Mouse (Mus musculus) heart, embryonic 15.5 days (tissue): ENCODE results near the gene Gm36079. TPM values are rescaled to one million over a fixed set of nuclear protein-coding genes. Genes with fewer than 3 reads are reported as not detected.
A peak's percentile ranks its signal among the peaks of the same experiment; 100 is the strongest.
"Not testable (repeated sequence)": the region's sequence is repeated elsewhere in the genome, so short reads cannot be mapped to it uniquely, and the experiment has no call there.

Experiments used
- ATAC-seq: fragments of 200-750 bp; cut with Nextera tagmentation; replicated peaks from 2 replicates; pipeline ENCODE4 v1.8.0; 2017; ENCODE audit warnings: low read depth, moderate TSS enrichment; ENCODE audit not compliant: insufficient number of reproducible peaks, insufficient read depth, low FRiP score
- H3K27ac ChIP-seq: fragments of 300-500 bp; sonication (generic); 2 replicates; pipeline ENCODE4 v1.5.1; 2015; ENCODE audit warnings: mild to moderate bottlenecking, inconsistent platforms
- H3K27me3 ChIP-seq: fragments of 300-500 bp; sonication (generic); 2 replicates; pipeline ENCODE4 v1.6.1; 2015; ENCODE audit warnings: inconsistent platforms
- H3K36me3 ChIP-seq: fragments of 300-500 bp; sonication (generic); 2 replicates; pipeline ENCODE4 v1.6.1; 2015; ENCODE audit warnings: mild to moderate bottlenecking, inconsistent platforms
- H3K4me1 ChIP-seq: fragments of 300-500 bp; sonication (generic); replicated peaks from 2 replicates; pipeline ENCODE4 v1.6.1; 2015; ENCODE audit warnings: inconsistent platforms
- H3K4me2 ChIP-seq: fragments of 300-500 bp; sonication (generic); 2 replicates; pipeline ENCODE4 v1.6.1; 2015; ENCODE audit warnings: inconsistent platforms, mild to moderate bottlenecking, moderate library complexity
- H3K4me3 ChIP-seq: fragments of 300-500 bp; sonication (generic); 2 replicates; pipeline ENCODE4 v1.5.1; 2015; ENCODE audit warnings: mild to moderate bottlenecking, inconsistent platforms
- H3K9ac ChIP-seq: fragments of 300-500 bp; sonication (generic); 2 replicates; pipeline ENCODE4 v1.6.1; 2015; ENCODE audit warnings: mild to moderate bottlenecking, inconsistent platforms
- H3K9me3 ChIP-seq: fragments of 300-500 bp; sonication (generic); replicated peaks from 2 replicates; pipeline ENCODE4 v1.6.1; 2016; ENCODE audit warnings: inconsistent platforms
- WGBS: fragments of 180-500 bp; shearing (Covaris S2); methylation state at CpG from one replicate; pipeline ENCODE4 v1.1.7; 2015; ENCODE audit warnings: mixed read lengths; 5-methylcytosine and 5-hydroxymethylcytosine counted together
- polyA plus RNA-seq: library from polyadenylated mRNA; unstranded; fragments of >200 nt; fragmentation: Nextera tagmentation; extraction: Ambion mirVana; gene quantifications from 2 replicates; pipeline ENCODE4 v1.2.1, GENCODE M21; 2015

Gm36079 gene
- polyA plus RNA-seq, 1 experiment from 2014 or later: not detected

DNA sequence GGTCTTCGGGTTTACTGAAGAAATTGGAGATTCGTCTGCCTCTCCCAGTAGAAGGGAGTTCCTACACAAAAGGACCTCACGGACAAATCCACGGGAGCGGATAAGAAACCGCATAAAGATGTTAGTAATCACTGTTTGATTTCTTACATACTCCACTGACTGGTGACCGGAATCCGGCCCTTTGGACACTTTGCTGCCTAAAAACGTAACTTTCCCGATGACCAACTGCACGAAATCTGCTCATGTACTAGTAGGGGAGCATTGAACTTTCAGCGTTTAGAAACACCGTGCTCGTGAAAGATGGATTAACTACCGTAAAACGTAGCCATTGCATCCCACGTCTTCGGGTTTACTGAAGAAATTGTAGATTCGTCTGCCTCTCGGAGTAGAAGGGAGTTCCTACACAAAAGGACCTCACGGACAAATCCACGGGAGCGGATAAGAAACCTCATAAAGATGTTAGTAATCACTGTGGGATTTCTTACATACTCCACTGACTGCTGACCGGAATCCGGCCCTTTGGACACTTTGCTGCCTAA, 9.8 kb upstream of the Gm36079 start:
- not testable (repeated sequence) for H3K4me2 ChIP-seq, H3K27ac ChIP-seq, H3K9me3 ChIP-seq, H3K4me3 ChIP-seq, ATAC-seq, H3K36me3 ChIP-seq, H3K9ac ChIP-seq, H3K4me1 ChIP-seq
- peaks cover 20% of the 10 kb centered on the region for H3K27me3 ChIP-seq
- WGBS: 2% methylated on average over 24 of the region's 25 CpGs

DNA sequence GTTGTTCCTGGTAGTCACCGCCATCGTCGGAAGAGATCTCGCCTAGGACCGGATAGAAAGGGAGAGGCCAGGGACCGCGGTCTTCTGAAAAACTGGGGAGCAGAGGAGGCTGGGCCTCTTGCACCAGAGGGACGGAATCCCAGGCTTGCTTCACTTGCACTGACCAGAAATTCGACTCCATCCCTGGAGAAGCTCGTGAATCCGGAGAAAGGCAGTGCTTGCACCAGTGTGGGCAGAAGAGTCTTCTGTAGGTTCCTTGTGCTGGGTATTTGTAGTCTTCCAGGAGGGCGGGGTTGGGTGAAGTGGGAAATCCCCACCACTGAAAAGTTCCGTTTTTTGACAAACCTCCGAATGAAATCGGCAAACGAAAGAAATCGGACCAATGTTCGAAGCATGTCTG, 8.3 kb upstream of the Gm36079 start:
- WGBS: 2% methylated on average over 9 of the region's 18 CpGs

DNA sequence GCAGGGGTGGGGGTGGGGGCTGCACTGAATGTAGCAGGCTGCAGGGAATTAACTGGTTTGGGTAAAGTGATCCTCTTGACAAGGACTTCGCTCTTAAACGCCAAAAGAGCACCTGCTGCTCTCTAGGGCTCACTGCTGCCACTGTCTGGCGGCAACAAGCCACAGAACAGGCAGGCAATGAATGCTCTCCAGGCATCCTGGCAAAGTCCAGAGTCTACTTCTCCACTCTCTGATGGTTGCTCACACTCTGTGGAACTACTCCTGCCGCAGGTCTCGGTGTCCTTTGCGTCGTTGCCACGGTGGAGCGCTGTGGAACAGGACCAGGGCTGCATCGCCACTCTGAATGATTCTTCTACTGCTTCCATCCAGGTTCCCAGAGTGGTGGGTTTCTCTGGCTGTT, 7.8 kb upstream of the Gm36079 start:
- not testable (repeated sequence) for H3K4me2 ChIP-seq, H3K36me3 ChIP-seq, H3K9me3 ChIP-seq, H3K27ac ChIP-seq, H3K4me3 ChIP-seq, H3K4me1 ChIP-seq, H3K9ac ChIP-seq, ATAC-seq
- WGBS: 0% methylated on average over 3 of the region's 10 CpGs
- peaks cover 20% of the 10 kb centered on the region for H3K27me3 ChIP-seq

More for the DNA sequence above, 8.3 kb upstream of the Gm36079 start:
- ATAC-seq, H3K4me3 ChIP-seq, H3K9me3 ChIP-seq, H3K9ac ChIP-seq, H3K27ac ChIP-seq, H3K36me3 ChIP-seq, H3K4me1 ChIP-seq, H3K4me2 ChIP-seq: not testable (repeated sequence)
- peaks cover 20% of the 10 kb centered on the region for H3K27me3 ChIP-seq

DNA sequence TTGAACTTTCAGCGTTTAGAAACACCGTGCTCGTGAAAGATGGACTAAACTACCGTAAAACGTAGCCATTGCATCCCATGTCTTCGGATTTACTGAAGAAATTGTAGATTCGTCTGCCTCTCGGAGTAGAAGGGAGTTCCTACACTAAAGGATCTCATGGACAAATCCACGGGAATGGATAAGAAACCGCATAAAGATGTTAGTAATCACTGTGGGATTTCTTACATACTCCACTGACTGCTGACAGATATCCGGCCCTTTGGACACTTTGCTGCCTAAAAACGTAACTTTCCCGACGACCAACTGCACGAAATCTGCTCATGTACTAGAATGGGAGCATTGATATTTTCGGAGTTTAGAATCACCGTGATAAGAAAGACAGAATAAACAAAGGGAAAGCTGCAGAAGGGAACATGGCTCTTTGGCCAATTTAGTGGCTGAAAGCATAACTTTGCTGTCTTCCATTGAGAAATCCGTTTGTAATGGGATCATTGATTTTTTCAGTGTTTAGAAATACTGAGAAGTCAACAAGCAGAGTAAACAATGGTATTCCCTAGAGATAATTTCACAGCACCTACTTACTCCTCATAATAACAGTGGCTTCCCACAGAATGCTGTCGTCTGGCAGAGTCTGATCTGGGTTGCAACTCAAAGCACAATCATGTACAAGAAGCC, 6.8 kb upstream of the Gm36079 start:
- H3K27me3 ChIP-seq: peaks cover 20% of the 10 kb centered on the region
- H3K9ac ChIP-seq, H3K27ac ChIP-seq, H3K4me3 ChIP-seq, H3K9me3 ChIP-seq, H3K36me3 ChIP-seq, H3K4me2 ChIP-seq, ATAC-seq, H3K4me1 ChIP-seq: not testable (repeated sequence)
- 4% methylated on average over 19 of the region's 19 CpGs for WGBS

DNA sequence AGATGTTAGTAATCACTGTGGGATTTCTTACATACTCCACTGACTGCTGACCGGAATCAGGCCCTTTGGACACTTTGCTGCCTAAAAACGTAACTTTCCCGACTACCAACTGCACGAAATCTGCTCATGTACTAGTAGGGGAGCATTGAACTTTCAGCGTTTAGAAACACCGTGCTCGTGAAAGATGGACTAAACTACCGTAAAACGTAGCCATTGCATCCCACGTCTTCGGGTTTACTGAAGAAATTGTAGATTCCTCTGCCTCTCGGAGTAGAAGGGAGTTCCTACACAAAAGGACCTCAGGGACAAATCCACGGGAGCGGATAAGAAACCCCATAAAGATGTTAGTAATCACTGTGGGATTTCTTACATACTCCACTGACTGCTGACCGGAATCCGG, 4.9 kb upstream of the Gm36079 start:
- peaks cover 12% of the 10 kb centered on the region for H3K27me3 ChIP-seq
- not testable (repeated sequence) for H3K4me2 ChIP-seq, ATAC-seq, H3K9me3 ChIP-seq, H3K9ac ChIP-seq, H3K4me3 ChIP-seq, H3K27ac ChIP-seq, H3K4me1 ChIP-seq, H3K36me3 ChIP-seq
- under 1% methylated on average over 16 of the region's 16 CpGs for WGBS

DNA sequence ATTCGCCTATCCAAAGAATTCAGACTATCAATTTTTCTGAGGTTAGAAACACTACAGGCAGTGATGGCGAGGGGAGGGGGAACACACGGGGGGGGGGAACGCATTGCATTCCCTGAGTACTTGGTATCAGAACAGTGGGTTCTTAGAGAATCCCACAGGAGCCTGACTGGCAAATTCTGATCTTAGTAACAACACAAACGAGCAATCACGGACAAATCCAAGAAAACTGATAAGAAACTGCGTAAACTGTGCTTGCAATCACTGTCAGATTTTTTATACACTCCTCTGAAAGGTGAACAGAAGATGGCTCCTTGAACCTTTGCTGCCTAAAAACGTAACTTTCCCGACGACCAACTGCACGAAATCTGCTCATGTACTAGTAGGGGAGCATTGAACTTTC, 557 bp upstream of the Gm36079 start:
- ATAC-seq, H3K4me3 ChIP-seq, H3K9me3 ChIP-seq: not testable (repeated sequence)

DNA sequence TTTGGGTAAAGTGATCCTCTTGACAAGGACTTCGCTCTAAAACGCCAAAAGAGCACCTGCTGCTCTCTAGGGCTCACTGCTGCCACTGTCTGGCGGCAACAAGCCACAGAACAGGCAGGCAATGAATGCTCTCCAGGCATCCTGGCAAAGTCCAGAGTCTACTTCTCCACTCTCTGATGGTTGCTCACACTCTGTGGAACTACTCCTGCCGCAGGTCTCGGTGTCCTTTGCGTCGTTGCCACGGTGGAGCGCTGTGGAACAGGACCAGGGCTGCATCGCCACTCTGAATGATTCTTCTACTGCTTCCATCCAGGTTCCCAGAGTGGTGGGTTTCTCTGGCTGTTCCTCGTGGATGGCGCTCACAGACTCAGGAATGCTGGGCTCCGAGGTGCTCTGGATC, 438 bp downstream of the Gm36079 start:
- WGBS: 0% methylated on average over 3 of the region's 13 CpGs
- H3K27ac ChIP-seq, H3K4me3 ChIP-seq, H3K36me3 ChIP-seq, H3K4me1 ChIP-seq, H3K9ac ChIP-seq, H3K9me3 ChIP-seq, ATAC-seq, H3K4me2 ChIP-seq: not testable (repeated sequence)
- peaks cover 23% of the 10 kb centered on the region for H3K27me3 ChIP-seq

More for the DNA sequence above, 557 bp upstream of the Gm36079 start:
- H3K36me3 ChIP-seq, H3K9ac ChIP-seq, H3K4me1 ChIP-seq, H3K27ac ChIP-seq, H3K4me2 ChIP-seq: not testable (repeated sequence)
- 3% methylated on average over 11 of the region's 11 CpGs for WGBS
- H3K27me3 ChIP-seq: peaks cover 23% of the 10 kb centered on the region

DNA sequence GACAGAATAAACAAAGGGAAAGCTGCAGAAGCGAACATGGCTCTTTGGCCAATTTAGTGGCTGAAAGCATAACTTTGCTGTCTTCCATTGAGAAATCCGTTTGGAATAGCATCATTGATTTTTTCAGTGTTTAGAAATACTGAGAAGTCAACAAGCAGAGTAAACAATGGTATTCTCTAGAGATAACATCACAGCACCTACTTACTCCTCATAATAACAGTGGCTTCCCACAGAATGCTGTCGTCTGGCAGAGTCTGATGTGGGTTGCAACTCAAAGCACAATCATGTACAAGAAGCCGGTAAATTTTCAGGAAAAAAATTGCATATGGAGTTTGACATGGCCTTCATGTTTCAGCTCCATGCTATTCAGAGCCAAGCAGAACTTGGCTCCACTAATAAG, 1.2 kb downstream of the Gm36079 start:
- not testable (repeated sequence) for H3K4me1 ChIP-seq, H3K4me3 ChIP-seq, H3K9ac ChIP-seq, H3K4me2 ChIP-seq, H3K36me3 ChIP-seq, ATAC-seq, H3K27ac ChIP-seq, H3K9me3 ChIP-seq
- peaks cover 23% of the 10 kb centered on the region for H3K27me3 ChIP-seq
- 11% methylated on average over 4 of the region's 4 CpGs for WGBS

DNA sequence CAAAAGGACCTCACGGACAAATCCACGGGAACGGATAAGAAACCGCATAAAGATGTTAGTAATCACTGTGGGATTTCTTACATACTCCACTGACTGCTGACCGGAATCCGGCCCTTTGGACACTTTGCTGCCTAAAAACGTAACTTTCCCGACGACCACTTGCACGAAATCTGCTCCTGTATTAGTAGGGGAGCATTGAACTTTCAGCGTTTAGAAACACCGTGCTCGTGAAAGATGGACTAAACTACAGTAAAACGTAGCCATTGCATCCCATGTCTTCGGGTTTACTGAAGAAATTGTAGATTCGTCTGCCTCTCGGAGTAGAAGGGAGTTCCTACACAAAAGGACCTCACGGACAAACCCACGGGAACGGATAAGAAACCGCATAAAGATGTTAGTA, 1.8 kb downstream of the Gm36079 start:
- H3K36me3 ChIP-seq, H3K9ac ChIP-seq, H3K4me2 ChIP-seq, H3K4me3 ChIP-seq, H3K4me1 ChIP-seq, H3K9me3 ChIP-seq, H3K27ac ChIP-seq, ATAC-seq: not testable (repeated sequence)
- H3K27me3 ChIP-seq: peaks cover 23% of the 10 kb centered on the region
- 4% methylated on average over 21 of the region's 21 CpGs for WGBS

DNA sequence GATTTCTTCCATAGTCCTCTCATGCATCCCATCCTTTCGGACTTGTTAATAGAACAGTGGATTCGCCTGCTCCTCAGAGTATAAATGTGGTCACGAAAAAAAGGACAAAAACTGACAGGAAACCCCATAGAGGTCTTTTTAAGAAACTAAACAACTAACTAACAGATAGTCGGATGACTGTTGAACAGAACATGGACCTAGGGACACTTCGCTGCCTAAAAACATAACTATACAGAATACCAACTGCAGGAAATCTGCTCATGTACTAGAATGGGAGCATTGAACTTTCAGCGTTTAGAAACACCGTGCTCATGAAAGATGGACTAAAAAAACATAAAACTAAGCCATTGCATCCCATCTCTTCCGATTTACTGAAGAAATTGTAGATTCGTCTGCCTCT, 2.2 kb downstream of the Gm36079 start:
- WGBS: 14% methylated on average over 9 of the region's 9 CpGs
- H3K4me2 ChIP-seq, ATAC-seq: not testable (repeated sequence)

DNA sequence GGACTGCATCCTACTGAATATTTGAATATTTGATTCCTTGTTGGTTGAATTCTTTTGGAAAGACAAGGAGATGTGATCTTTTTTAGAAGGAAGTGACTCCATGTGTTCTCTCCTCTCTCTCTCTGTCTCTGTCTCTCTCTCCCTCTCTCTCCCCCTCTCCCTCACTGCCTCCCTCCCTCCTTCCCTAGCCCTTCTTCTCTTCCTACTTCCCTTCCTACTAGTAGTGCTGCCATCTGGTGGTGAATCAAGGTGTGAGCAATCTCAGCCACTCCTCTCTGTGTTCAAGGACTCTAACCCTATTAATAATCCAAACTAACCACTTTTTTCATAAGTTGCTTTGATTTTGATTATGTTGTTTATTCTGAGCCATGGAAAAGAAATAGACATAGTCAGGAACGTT, 5.3 kb downstream of the Gm36079 start:
- H3K36me3 ChIP-seq, H3K9me3 ChIP-seq, H3K4me3 ChIP-seq, H3K9ac ChIP-seq, H3K4me1 ChIP-seq, ATAC-seq, H3K27ac ChIP-seq, H3K4me2 ChIP-seq: not testable (repeated sequence)
- peaks cover 20% of the 10 kb centered on the region for H3K27me3 ChIP-seq
- WGBS: no CpG with 5 or more reads among the region's 1 CpGs

More for the DNA sequence above, 2.2 kb downstream of the Gm36079 start:
- not testable (repeated sequence) for H3K27ac ChIP-seq, H3K4me3 ChIP-seq, H3K4me1 ChIP-seq, H3K36me3 ChIP-seq, H3K9ac ChIP-seq, H3K9me3 ChIP-seq
- peaks cover 23% of the 10 kb centered on the region for H3K27me3 ChIP-seq

DNA sequence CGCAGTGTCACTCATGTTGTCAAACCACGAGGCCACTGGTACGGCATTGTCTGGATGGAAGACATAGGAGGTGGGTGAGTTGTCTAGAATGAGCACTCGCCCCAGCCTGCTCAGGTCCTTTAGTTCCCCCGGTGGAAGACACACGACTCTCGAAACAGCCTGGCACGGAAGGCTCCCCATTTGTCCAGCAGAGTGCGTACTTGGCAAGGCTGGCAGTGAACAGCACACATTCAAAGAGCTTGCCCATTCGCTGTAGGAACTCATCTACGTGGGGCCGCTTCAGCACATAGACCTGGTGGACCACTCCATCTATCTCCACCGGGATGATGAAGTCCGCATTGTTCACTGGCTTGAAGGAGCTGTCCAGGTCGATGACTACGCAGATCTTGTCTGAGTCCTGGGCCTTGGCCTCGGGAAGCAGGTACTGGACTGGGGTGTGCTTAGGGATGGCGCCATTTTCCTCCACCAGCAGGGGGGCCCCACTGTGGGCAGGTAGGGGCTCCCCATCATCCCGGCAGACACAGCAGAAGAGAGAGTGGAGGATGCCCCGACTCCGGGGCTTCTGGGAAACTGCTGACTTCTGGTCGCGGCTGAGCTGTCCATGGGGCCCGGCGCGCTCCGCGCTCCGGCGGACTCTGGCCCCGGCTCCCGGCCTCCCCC, 11.3 kb downstream of the Gm36079 start:
- H3K4me3 ChIP-seq, H3K36me3 ChIP-seq, H3K27me3 ChIP-seq, H3K4me2 ChIP-seq, H3K9ac ChIP-seq, H3K4me1 ChIP-seq, H3K9me3 ChIP-seq, H3K27ac ChIP-seq: not testable (repeated sequence)
- ATAC-seq: 0 out of 2 replicates have a peak, but pooled peaks have one; percentile 43
- WGBS: 9% methylated on average over 8 of the region's 32 CpGs
